Mouse (Mus musculus) olfactory bulb, adult 2 months (tissue): Measurements from ENCODE around the gene Slc43a1. TPM values are rescaled to one million over a fixed set of nuclear protein-coding genes. Genes with fewer than 3 reads are reported as not detected.
A peak's percentile ranks its signal among the peaks of the same experiment; 100 is the strongest.

Experiments used
- H3K27ac ChIP-seq: fragments of 200-500 bp; 2 replicates; pipeline ENCODE4 v1.5.1; 2012; ENCODE audit warnings: low read depth, low read length; ENCODE audit not compliant: insufficient read depth
- H3K4me1 ChIP-seq: fragments of 200-500 bp; 2 replicates; pipeline ENCODE4 v1.6.1; 2012; ENCODE audit warnings: low read length; ENCODE audit not compliant: control insufficient read depth, insufficient read depth
- H3K4me3 ChIP-seq: fragments of 200-500 bp; 2 replicates; pipeline ENCODE4 v1.5.1; 2012; ENCODE audit warnings: mild to moderate bottlenecking, low read depth, low read length, moderate library complexity; ENCODE audit not compliant: insufficient read depth
- CTCF ChIP-seq: fragments of 200-500 bp; IDR thresholded peaks from 2 replicates; pipeline ENCODE4 v1.5.1; 2012; ENCODE audit warnings: low read depth, mild to moderate bottlenecking, low read length, moderate library complexity; ENCODE audit not compliant: insufficient read depth
- POLR2A ChIP-seq: fragments of 200-500 bp; IDR thresholded peaks from 2 replicates; pipeline ENCODE4 v1.6.1; 2012; ENCODE audit warnings: mild to moderate bottlenecking, low read depth, low read length, moderate library complexity; ENCODE audit not compliant: insufficient read depth
- WGBS: fragments of 180-500 bp; shearing (Covaris S2); methylation state at CpG from one replicate; pipeline ENCODE4 v1.1.7; 2018; 5-methylcytosine and 5-hydroxymethylcytosine counted together
- polyA plus RNA-seq: library from polyadenylated mRNA; stranded (reverse); fragments of >200 nt; gene quantifications from 2 replicates; pipeline ENCODE4 v1.2.4, GENCODE M21; 2012; ENCODE audit warnings: low replicate concordance; ENCODE audit not compliant: missing spikeins, insufficient read depth, insufficient read length

Gene Slc43a1
- polyA plus RNA-seq, 1 experiment: not detected

DNA sequence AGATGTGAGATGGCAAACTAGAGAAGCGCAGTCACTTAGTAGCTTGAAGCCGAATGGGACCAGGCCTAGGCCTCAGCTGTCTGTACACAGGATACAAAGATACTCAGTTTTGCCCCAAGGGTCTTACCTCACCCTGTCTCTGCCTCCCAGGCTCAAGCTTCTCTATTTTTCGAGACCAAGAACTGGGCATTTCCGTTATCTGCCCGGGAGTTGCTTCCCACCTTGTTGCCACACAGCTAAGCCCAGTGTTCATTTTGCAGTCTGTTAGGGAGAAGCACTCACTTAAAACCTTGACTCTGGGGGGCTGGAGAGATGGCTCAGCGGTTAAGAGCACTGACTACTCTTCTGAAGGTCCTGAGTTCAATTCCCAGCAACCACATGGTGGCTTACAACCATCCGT lies 34.7 kb upstream of the Slc43a1 start:
- H3K27ac ChIP-seq: no peak overlapping the region
- TF ChIP-seq POLR2A (no peak), CTCF (no peak)
- WGBS: 92% methylated on average over 7 of the region's 7 CpGs
- no peaks in the 10 kb centered on the region for H3K4me1 ChIP-seq
- no peak overlapping the region for H3K4me3 ChIP-seq

- WGBS: 86% methylated on average over 5 of the region's 5 CpGs
- H3K4me1 ChIP-seq: peaks cover 6% of the 10 kb centered on the region
- TF ChIP-seq POLR2A (no peak), CTCF (no peak)
- H3K4me3 ChIP-seq: no peak overlapping the region
- no peak overlapping the region for H3K27ac ChIP-seq
These were observed 32.1 kb upstream of the Slc43a1 start for GRCm38 (mm10) chr2:84806546-84806945.

DNA sequence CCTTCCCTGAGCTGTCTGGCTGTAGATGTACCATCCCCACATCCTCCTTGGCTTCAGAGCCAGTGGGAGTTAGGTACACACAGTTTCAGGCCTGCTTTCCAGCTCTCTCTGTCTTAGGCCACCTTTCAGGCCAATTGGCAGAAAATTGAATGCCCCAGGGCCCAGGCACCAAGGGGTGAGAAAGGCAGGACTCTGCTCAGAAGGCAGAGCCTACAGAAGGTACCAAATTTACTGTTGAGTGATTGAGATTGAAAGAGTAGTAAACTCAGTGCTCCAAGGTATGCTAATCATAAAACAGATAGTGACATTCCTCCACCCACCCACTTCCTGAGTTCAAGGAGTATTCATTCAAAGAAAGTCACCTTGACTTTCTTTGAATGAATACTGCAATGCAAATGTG lies 29.3 kb upstream of the Slc43a1 start:
- Histone ChIP-seq H3K27ac (no peak overlapping the region), H3K4me1 (peaks cover 6% of the 10 kb centered on the region), H3K4me3 (no peak overlapping the region)
- TF ChIP-seq POLR2A (no peak), CTCF (no peak)

GRCm38 (mm10) chr2:84810526-84810885 lies 28.1 kb upstream of the Slc43a1 start:
- Histone ChIP-seq H3K27ac (no peak overlapping the region), H3K4me3 (no peak overlapping the region), H3K4me1 (peaks cover 6% of the 10 kb centered on the region)
- WGBS: 62% methylated on average over 6 of the region's 6 CpGs
- no peak for TF ChIP-seq POLR2A
- TF ChIP-seq CTCF: no peak

GRCm38 (mm10) chr2:84810886-84811577 lies 27.6 kb upstream of the Slc43a1 start:
- peak overlapping the region; percentile 43 for H3K4me3 ChIP-seq
- TF ChIP-seq CTCF (peak; percentile 45; the same call in 1 of the 2 replicates), POLR2A (no peak)
- peaks cover 6% of the 10 kb centered on the region for H3K4me1 ChIP-seq
- WGBS: 26% methylated on average over 26 of the region's 26 CpGs
- no peak overlapping the region for H3K27ac ChIP-seq

- TF ChIP-seq POLR2A (no peak), CTCF (no peak)
- Histone ChIP-seq H3K4me1 (peaks cover 6% of the 10 kb centered on the region), H3K4me3 (no peak overlapping the region), H3K27ac (no peak overlapping the region)
- WGBS: 93% methylated on average over 7 of the region's 7 CpGs
These were observed 26.8 kb upstream of the Slc43a1 start for GRCm38 (mm10) chr2:84811880-84812279.

DNA sequence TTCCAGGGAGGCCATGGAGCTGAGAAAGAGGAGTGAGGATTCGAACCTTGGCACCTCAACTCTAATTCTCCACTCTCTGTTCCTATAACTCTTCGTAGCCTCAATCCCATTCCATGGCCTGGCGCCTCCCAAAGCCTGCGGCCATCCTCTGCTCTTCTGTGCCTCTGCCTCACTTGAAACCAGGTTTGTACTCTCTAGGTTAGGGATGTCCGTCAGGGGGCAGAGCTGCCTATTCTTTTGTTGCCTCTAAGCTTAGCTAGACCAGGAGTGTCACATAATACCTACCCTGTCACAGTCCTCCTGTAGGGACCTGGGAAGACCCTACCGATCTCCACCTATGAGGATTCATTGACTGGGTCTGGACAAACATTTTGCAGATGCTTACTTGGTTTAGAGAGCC lies 26.0 kb upstream of the Slc43a1 start:
- TF ChIP-seq POLR2A: no peak
- no peak for TF ChIP-seq CTCF
- no peak overlapping the region for H3K4me3 ChIP-seq
- peaks cover 6% of the 10 kb centered on the region for H3K4me1 ChIP-seq
- no peak overlapping the region for H3K27ac ChIP-seq
- 87% methylated on average over 6 of the region's 6 CpGs for WGBS

DNA sequence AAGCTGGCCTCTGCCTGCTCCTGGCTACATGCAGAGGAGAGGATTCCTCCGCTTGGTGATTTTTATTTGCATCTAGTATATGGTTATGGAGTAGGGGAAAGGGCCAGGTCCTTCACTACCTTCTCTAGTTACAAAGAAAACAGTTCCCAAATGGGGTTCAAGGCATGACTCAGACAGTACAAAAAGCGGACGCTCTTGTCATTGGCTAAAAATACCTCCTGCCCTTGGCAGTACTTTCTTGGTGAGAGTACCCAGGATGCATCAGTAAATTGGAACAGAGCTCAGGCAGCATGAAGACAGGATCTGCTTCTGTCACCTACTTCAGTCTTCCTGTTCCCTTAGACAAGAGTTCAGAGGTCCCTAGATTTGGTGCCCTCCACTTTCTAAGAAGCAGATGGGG lies 18.8 kb upstream of the Slc43a1 start:
- TF ChIP-seq POLR2A (no peak), CTCF (no peak)
- WGBS: 44% methylated on average over 3 of the region's 3 CpGs
- Histone ChIP-seq H3K4me1 (no peaks in the 10 kb centered on the region), H3K4me3 (no peak overlapping the region), H3K27ac (no peak overlapping the region)

GRCm38 (mm10) chr2:84822552-84822951 lies 16.1 kb upstream of the Slc43a1 start, which contains the start of gene Smtnl1:
Gene Smtnl1, minus strand, starts transcription at chr2:84822652.
- H3K4me3 ChIP-seq: no peak within 1 kb of the TSS

DNA sequence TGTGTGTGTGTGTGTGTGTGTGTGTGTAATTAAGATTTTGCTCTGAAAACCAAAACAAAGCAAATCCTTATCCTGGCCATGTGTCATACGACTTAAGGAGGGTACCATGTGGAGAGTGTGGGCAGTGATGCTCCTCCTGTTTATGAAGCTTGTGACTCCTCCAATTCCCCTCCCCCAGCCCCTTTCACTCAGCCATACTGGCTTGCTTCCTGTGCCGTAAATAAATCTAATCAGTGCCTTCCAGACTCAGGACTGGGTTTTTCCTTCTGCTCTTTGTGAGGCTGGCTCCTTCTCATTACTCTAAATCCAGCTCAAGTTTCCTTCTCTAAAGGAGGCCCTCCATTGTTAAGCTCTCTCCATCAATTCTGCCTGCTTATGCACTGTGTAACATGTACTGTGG lies 15.4 kb upstream of the Slc43a1 start:
- peaks cover 4% of the 10 kb centered on the region; the same call in 1 of the 2 replicates for H3K4me1 ChIP-seq
- no peak overlapping the region for H3K27ac ChIP-seq
- WGBS: 41% methylated on average over 2 of the region's 2 CpGs
- TF ChIP-seq POLR2A (no peak), CTCF (no peak)
- no peak overlapping the region for H3K4me3 ChIP-seq

More at GRCm38 (mm10) chr2:84822552-84822951, 16.1 kb upstream of the Slc43a1 start, which contains the start of gene Smtnl1:
- 66% methylated on average over 13 of the region's 13 CpGs for WGBS
- no peak within 1 kb of the TSS for H3K27ac ChIP-seq
- H3K4me1 ChIP-seq: peaks cover 2% of the 10 kb centered on the region; the same call in 1 of the 2 replicates
- no peak for TF ChIP-seq CTCF
- no peak for TF ChIP-seq POLR2A
